ENCODE assay signal across 8 mouse cellular contexts in genomic region chr12:17266673-17266990, GRCm38 (mm10). TPM values are rescaled to one million over a fixed set of nuclear protein-coding genes. Genes with fewer than 3 reads are reported as not detected.
A peak's percentile ranks its signal among the peaks of the same experiment; 100 is the strongest.
DNase-seq lines count a peak whose midpoint lies in the region; ATAC-seq and TF ChIP-seq lines count a peak whose summit lies in the region.

No protein-coding gene starts in this region.

- H3K27ac ChIP-seq in kidney, adult 2 months (ENCODE audit: insufficient read depth, low read depth, low read length) = peak overlapping the region; percentile 18; the same call in 1 of the 2 replicates
- H3K27ac ChIP-seq in hindbrain, embryonic 10.5 days = peak overlapping the region; percentile 93
- peak overlapping the region; percentile 94 for H3K27ac ChIP-seq in midbrain, embryonic 10.5 days (replicated peaks)

- DNase-seq in kidney, adult 2 months = no peak
- no peak for DNase-seq in kidney, adult 9 months
- DNase-seq in hindbrain, embryonic 10.5 days (ENCODE audit: low spot score) = no peak
- DNase-seq in midbrain, embryonic 10.5 days (ENCODE audit: low spot score) = no peak
- no peak for DNase-seq in cerebellum, postnatal 4 days (ENCODE audit: low spot score in 2 of 2)
- no peak for DNase-seq in natural killer cell, adult 2 months (ENCODE audit: low spot score in 2 of 2)
- DNase-seq in layer of hippocampus, postnatal 36 days = no peak

- no peaks in the 10 kb centered on the region for H3K9me3 ChIP-seq in hindbrain, embryonic 10.5 days
- no peaks in the 10 kb centered on the region for H3K9me3 ChIP-seq in midbrain, embryonic 10.5 days (replicated peaks)

- TF ChIP-seq CTCF in kidney, adult 2 months (conservative IDR thresholded peaks at IDR 0.05; ENCODE audit: insufficient read depth, insufficient read length, low read depth, low read length) = no peak

- no peaks in the 10 kb centered on the region for H3K27me3 ChIP-seq in kidney, adult 2 months (replicated peaks; ENCODE audit: control insufficient read depth, insufficient read depth, low read length)
- no peaks in the 10 kb centered on the region for H3K27me3 ChIP-seq in hindbrain, embryonic 10.5 days (ENCODE audit: insufficient read depth, poor library complexity, severe bottlenecking)
- H3K27me3 ChIP-seq in midbrain, embryonic 10.5 days (ENCODE audit: low read depth, poor library complexity, severe bottlenecking) = no peaks in the 10 kb centered on the region

- H3K36me3 ChIP-seq in kidney, adult 2 months (ENCODE audit: control insufficient read depth, insufficient read depth, low read length) = no peaks in the 10 kb centered on the region
- H3K36me3 ChIP-seq in hindbrain, embryonic 10.5 days = peaks cover 36% of the 10 kb centered on the region
- H3K36me3 ChIP-seq in midbrain, embryonic 10.5 days = peaks cover 37% of the 10 kb centered on the region

- H3K4me3 ChIP-seq in kidney, adult 2 months (ENCODE audit: insufficient read depth, low read depth, low read length) = peak overlapping the region; percentile 94
- peak overlapping the region; percentile 74 for H3K4me3 ChIP-seq in hindbrain, embryonic 10.5 days
- peak overlapping the region; percentile 91 for H3K4me3 ChIP-seq in midbrain, embryonic 10.5 days

- under 1% methylated on average over 21 of the region's 21 CpGs for WGBS in kidney, adult 2 months
- WGBS in hindbrain, embryonic 10.5 days = under 1% methylated on average over 21 of the region's 21 CpGs
- WGBS in midbrain, embryonic 10.5 days = under 1% methylated on average over 21 of the region's 21 CpGs

- ATAC-seq in activated CD4-positive, CD25-positive, alpha-beta regulatory T cell, adult 4 months = peak; percentile 33

- H3K4me1 ChIP-seq in kidney, adult 2 months (ENCODE audit: control insufficient read depth, insufficient read depth, low read length) = peaks cover 8% of the 10 kb centered on the region; the same call in 1 of the 2 replicates
- H3K4me1 ChIP-seq in hindbrain, embryonic 10.5 days (replicated peaks) = peaks cover 24% of the 10 kb centered on the region
- H3K4me1 ChIP-seq in midbrain, embryonic 10.5 days = peaks cover 31% of the 10 kb centered on the region

- no peak for TF ChIP-seq POLR2A in kidney, adult 2 months (IDR thresholded peaks at IDR 0.05; ENCODE audit: low read depth, low read length)

RNA-seq across cellular contexts. Expression of gene Pdia6, which starts 0.3 kb away (rescaled TPM):
- polyA plus RNA-seq in kidney, adult 2 months (2012; rRNA removed) = 60.0 and 70.7 TPM in 2 replicates
- polyA plus RNA-seq in activated CD4-positive, CD25-positive, alpha-beta regulatory T cell, adult 4 months (2017; shearing (Covaris generic)) = 100 to 1,000 TPM; 136 to 209 TPM
- polyA plus RNA-seq in hindbrain, embryonic 10.5 days (2016; fragmentation: Nextera tagmentation; extraction: Ambion mirVana) = 501 and 623 TPM in 2 replicates
- 591 and 645 TPM in 2 replicates for polyA plus RNA-seq in midbrain, embryonic 10.5 days (2016; fragmentation: Nextera tagmentation; extraction: Ambion mirVana)
- 100 to 1,000 TPM; 170 to 200 TPM for total RNA-seq in layer of hippocampus, postnatal 36 days (2021)

Comparison
In these comparisons a context has a peak if more than half of its experiments do, and no peak if none do; other contexts are left out.
1. H3K27ac ChIP-seq: peak in every context shown above with its lines; median percentile 94 in midbrain, embryonic 10.5 days; 93 in hindbrain, embryonic 10.5 days; 18 in kidney, adult 2 months.